8 mouse cellular contexts compared by ENCODE assay signal in genomic region chr5:139364911-139365571, GRCm38 (mm10). TPM values are rescaled to one million over a fixed set of nuclear protein-coding genes. Genes with fewer than 3 reads are reported as not detected.
DNase-seq lines count a peak whose midpoint lies in the region; ATAC-seq and TF ChIP-seq lines count a peak whose summit lies in the region.

No protein-coding gene starts in this region.

- H3K9ac ChIP-seq in heart, embryonic 13.5 days: peak overlapping the region; percentile 65
- peak overlapping the region; percentile 40 for H3K9ac ChIP-seq in liver, adult 2 months (ENCODE audit: low read depth, low read length)

- H3K36me3 ChIP-seq in heart, embryonic 13.5 days: no peaks in the 10 kb centered on the region
- H3K36me3 ChIP-seq in liver, adult 2 months (ENCODE audit: control insufficient read depth, insufficient read depth, low read length): no peaks in the 10 kb centered on the region

- H3K9me3 ChIP-seq in heart, embryonic 13.5 days: no peaks in the 10 kb centered on the region

- peaks cover 19% of the 10 kb centered on the region for H3K4me1 ChIP-seq in heart, embryonic 13.5 days
- H3K4me1 ChIP-seq in liver, adult 2 months (ENCODE audit: control insufficient read depth, insufficient read depth, low read length): peaks cover 55% of the 10 kb centered on the region

- H3K79me2 ChIP-seq in liver, adult 2 months (ENCODE audit: control insufficient read depth, insufficient read depth, low read length): no peaks in the 10 kb centered on the region

- no peak for TF ChIP-seq CTCF in layer of hippocampus, adult 2 months (conservative IDR thresholded peaks at IDR 0.05)
- TF ChIP-seq CTCF in liver, adult 2 months (IDR thresholded peaks at IDR 0.05; ENCODE audit: low read depth, low read length): no peak

- no peak for DNase-seq in layer of hippocampus, adult 2 months (ENCODE audit: low spot score in 2 of 2)
- no peak for DNase-seq in layer of hippocampus, postnatal 36 days
- peak; percentile 49 for DNase-seq in liver, adult 2 months (ENCODE audit: extremely low read depth, low read depth, low spot score)
- peak; percentile 43 for DNase-seq in naive thymus-derived CD4-positive, alpha-beta T cell, adult 2 months (ENCODE audit: low read depth)
- DNase-seq in layer of hippocampus, adult 9-11 months: no peak
- no peak for DNase-seq in layer of hippocampus, adult 18-20 months (ENCODE audit: low spot score in 2 of 2)
- no peak for DNase-seq in thymus, postnatal 25 days

- H3K4me2 ChIP-seq in heart, embryonic 13.5 days: peak overlapping the region; percentile 23; the same call in 1 of the 2 replicates

- peak overlapping the region; percentile 91 for H3K27ac ChIP-seq in layer of hippocampus, adult 2 months
- H3K27ac ChIP-seq in heart, embryonic 13.5 days (replicated peaks): peak overlapping the region; percentile 33; the same call in 1 of the 2 replicates
- H3K27ac ChIP-seq in liver, adult 2 months (replicated peaks; ENCODE audit: insufficient read depth, low read depth, low read length): peak overlapping the region; percentile 93

- no peak for TF ChIP-seq POLR2A in liver, adult 2 months (IDR thresholded peaks at IDR 0.05; ENCODE audit: extremely low read depth, insufficient read depth, low read length)

- H3K4me3 ChIP-seq in layer of hippocampus, adult 2 months: peak overlapping the region; percentile 0; the same call in 1 of the 2 replicates
- H3K4me3 ChIP-seq in heart, embryonic 13.5 days: no peak overlapping the region
- no peak overlapping the region for H3K4me3 ChIP-seq in liver, adult 2 months (ENCODE audit: insufficient read depth, low read depth, low read length)

- H3K27me3 ChIP-seq in heart, embryonic 13.5 days (replicated peaks): no peaks in the 10 kb centered on the region
- no peaks in the 10 kb centered on the region for H3K27me3 ChIP-seq in liver, adult 2 months (ENCODE audit: control insufficient read depth, insufficient read depth, low read length)

- WGBS in heart, embryonic 13.5 days: 41% methylated on average over 5 of the region's 5 CpGs
- WGBS in liver, adult 2 months: 5% methylated on average over 5 of the region's 5 CpGs

- ATAC-seq in heart, embryonic 13.5 days (ENCODE audit: extremely low read depth, insufficient number of reproducible peaks, low FRiP score, low TSS enrichment): peak; percentile 7; the same call in 1 of the 2 replicates

RNA-seq across cellular contexts. Expression of gene Gpr146, which starts 12.5 kb away (rescaled TPM):
- 10 to 100 TPM; 11.5 to 12.8 TPM for total RNA-seq in layer of hippocampus, adult 2 months (2021)
- 10 to 100 TPM; 11.0 to 13.1 TPM for total RNA-seq in layer of hippocampus, postnatal 36 days (2021)
- polyA plus RNA-seq in heart, embryonic 13.5 days (2015; fragmentation: Nextera tagmentation; extraction: Ambion mirVana): 7.0 and 8.8 TPM in 2 replicates
- 36.5 and 57.1 TPM in 2 replicates for total RNA-seq in liver, adult 2 months (2014; rRNA removed)
- 43.5 and 70.7 TPM in 2 replicates for polyA plus RNA-seq in liver, adult 2 months (2012; rRNA removed)
- total RNA-seq in layer of hippocampus, adult 18-20 months (2021): 10 to 100 TPM; 10.8 to 12.2 TPM

RNA-seq across cellular contexts. Expression of gene Cyp2w1, which starts 12.6 kb away (rescaled TPM):
- total RNA-seq in layer of hippocampus, adult 2 months (2021): not detected
- total RNA-seq in layer of hippocampus, postnatal 36 days (2021): not detected
- not detected in 2 replicates for polyA plus RNA-seq in heart, embryonic 13.5 days (2015; fragmentation: Nextera tagmentation; extraction: Ambion mirVana)
- not detected in 2 replicates for total RNA-seq in liver, adult 2 months (2014; rRNA removed)
- polyA plus RNA-seq in liver, adult 2 months (2012; rRNA removed): not detected in 2 replicates
- total RNA-seq in layer of hippocampus, adult 18-20 months (2021): not detected

RNA-seq across cellular contexts. Expression of gene Cox19, which starts 13.8 kb away (rescaled TPM):
- 10 to 100 TPM; 74.3 to 76.8 TPM for total RNA-seq in layer of hippocampus, adult 2 months (2021)
- 10 to 100 TPM; 68.6 to 76.3 TPM for total RNA-seq in layer of hippocampus, postnatal 36 days (2021)
- 68.4 and 75.8 TPM in 2 replicates for polyA plus RNA-seq in heart, embryonic 13.5 days (2015; fragmentation: Nextera tagmentation; extraction: Ambion mirVana)
- total RNA-seq in liver, adult 2 months (2014; rRNA removed): 23.6 and 25.2 TPM in 2 replicates
- polyA plus RNA-seq in liver, adult 2 months (2012; rRNA removed): 82.4 and 86.1 TPM in 2 replicates
- 10 to 100 TPM; 65.3 to 71.1 TPM for total RNA-seq in layer of hippocampus, adult 18-20 months (2021)

RNA-seq across cellular contexts. Expression of gene Adap1, which starts 39.6 kb away (rescaled TPM):
- total RNA-seq in layer of hippocampus, adult 2 months (2021): 100 to 1,000 TPM; 162 to 171 TPM
- total RNA-seq in layer of hippocampus, postnatal 36 days (2021): 100 to 1,000 TPM; 179 to 185 TPM
- 0.70 and 1.0 TPM in 2 replicates for polyA plus RNA-seq in heart, embryonic 13.5 days (2015; fragmentation: Nextera tagmentation; extraction: Ambion mirVana)
- total RNA-seq in liver, adult 2 months (2014; rRNA removed): 1.5 TPM in 2 replicates
- polyA plus RNA-seq in liver, adult 2 months (2012; rRNA removed): 0.60 and 1.3 TPM in 2 replicates
- 100 to 1,000 TPM; 164 to 166 TPM for total RNA-seq in layer of hippocampus, adult 18-20 months (2021)

RNA-seq across cellular contexts. Expression of gene C130050O18Rik, which starts 40.0 kb away (rescaled TPM):
- under 1 TPM in 1 of 2 experiments, not detected in 1; 0.18 TPM for total RNA-seq in layer of hippocampus, adult 2 months (2021)
- under 1 TPM in 1 of 2 experiments, not detected in 1; 0.20 TPM for total RNA-seq in layer of hippocampus, postnatal 36 days (2021)
- polyA plus RNA-seq in heart, embryonic 13.5 days (2015; fragmentation: Nextera tagmentation; extraction: Ambion mirVana): 0.24 and 0.34 TPM in 2 replicates
- 0.18 and 0.54 TPM in 2 replicates for total RNA-seq in liver, adult 2 months (2014; rRNA removed)
- polyA plus RNA-seq in liver, adult 2 months (2012; rRNA removed): 0.56 and 1.6 TPM in 2 replicates
- total RNA-seq in layer of hippocampus, adult 18-20 months (2021): under 1 TPM in 1 of 2 experiments, not detected in 1; 0.33 TPM

Comparison
In these comparisons a context has a peak if more than half of its experiments do, and no peak if none do; other contexts are left out.
1. DNase-seq: peak in liver, adult 2 months (single experiment) and naive thymus-derived CD4-positive, alpha-beta T cell, adult 2 months (single experiment); none in layer of hippocampus, adult 2 months (0 of 2), layer of hippocampus, postnatal 36 days (0 of 2), layer of hippocampus, adult 9-11 months (single experiment), layer of hippocampus, adult 18-20 months (0 of 2) and thymus, postnatal 25 days (single experiment).
2. H3K27ac ChIP-seq: peak in every context shown above with its lines; median percentile 93 in liver, adult 2 months; 91 in layer of hippocampus, adult 2 months; 33 in heart, embryonic 13.5 days.